Mouse (Mus musculus) spleen, adult 2 months (tissue): Measurements from ENCODE around the gene Tmem252.

Experiments used
- CTCF ChIP-seq: fragments of 200-500 bp; IDR thresholded peaks from 2 replicates; pipeline ENCODE4 v1.5.1; 2011; ENCODE audit warnings: mild to moderate bottlenecking, inconsistent platforms; ENCODE audit not compliant: insufficient read depth, insufficient read length, insufficient replicate concordance; ENCODE audit errors: extremely low read depth
- POLR2A ChIP-seq: fragments of 200-500 bp; IDR thresholded peaks from 2 replicates; pipeline ENCODE4 v1.6.1; 2011; ENCODE audit warnings: low read depth, low read length, inconsistent platforms

DNA sequence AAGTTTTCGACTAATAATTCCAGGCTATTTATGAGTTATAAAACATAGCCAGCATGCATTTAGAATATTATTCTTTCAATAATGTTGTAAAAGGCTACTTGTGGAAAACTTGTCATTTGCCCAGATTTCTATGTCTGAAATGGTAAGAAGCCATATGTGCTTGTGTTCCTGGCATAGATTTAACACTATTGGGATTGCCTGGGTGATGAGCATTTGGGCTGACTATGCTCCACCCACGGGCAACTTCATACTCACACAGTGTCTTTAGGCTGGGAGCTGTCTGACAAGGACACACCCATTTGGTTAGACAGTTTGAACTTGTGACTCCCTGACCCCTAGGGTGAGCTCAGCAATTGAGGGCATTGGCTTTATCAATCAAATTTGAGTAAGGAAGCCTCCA lies 30.5 kb downstream of the Tmem252 start:
- TF ChIP-seq CTCF (no peak), POLR2A (no peak)
